Mouse (Mus musculus): ENCODE measurements around the gene Gm42517. TPM values are rescaled to one million over a fixed set of nuclear protein-coding genes. Genes with fewer than 3 reads are reported as not detected.
A peak's percentile ranks its signal among the peaks of the same experiment; 100 is the strongest.

Gene Gm42517
- 0.27 and 0.37 TPM in 2 replicates for polyA plus RNA-seq (2011; ENCODE audit: insufficient read length, low read depth, missing spikeins)

DNA sequence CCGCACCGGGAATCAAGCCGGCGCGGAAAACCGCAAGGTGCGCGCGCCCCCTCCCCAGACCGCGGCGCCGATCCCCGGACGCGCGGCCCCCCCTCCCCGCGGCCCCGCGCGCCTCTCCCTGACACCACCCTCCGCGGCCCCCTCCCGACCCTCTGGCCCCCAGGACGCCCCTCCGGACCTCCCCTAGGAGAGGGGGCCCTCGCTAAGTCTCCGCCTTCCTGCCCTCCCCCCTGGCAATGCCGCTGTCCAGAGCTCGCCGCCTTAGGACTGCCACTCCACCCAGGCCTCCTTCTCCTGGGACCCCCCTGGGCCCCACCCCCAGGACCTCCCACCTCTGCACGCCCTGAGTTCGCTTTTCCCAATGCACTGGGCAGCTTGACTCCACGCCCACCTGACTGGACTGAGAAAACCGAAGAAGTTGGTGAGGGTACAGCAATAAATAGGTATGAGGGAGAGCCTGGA is at the start of gene Gm42517:
Gene Gm42517 (minus strand): TSS at position 52 of the 462 bp plus-strand sequence.
- H3K27ac ChIP-seq (ENCODE audit: insufficient read depth, low read length): no peak within 1 kb of the TSS
- H3K4me3 ChIP-seq (ENCODE audit: insufficient read depth, low read length): peak within 1 kb of the TSS; percentile 52
- peaks cover 3% of the 10 kb centered on the region; the same call in 1 of the 2 replicates for H3K4me1 ChIP-seq (ENCODE audit: control insufficient read depth, insufficient read depth, low read length)
- TF ChIP-seq CTCF (IDR thresholded peaks at IDR 0.05; ENCODE audit: borderline replicate concordance, insufficient read depth, low read length) (no peak), POLR2A (IDR thresholded peaks at IDR 0.05; ENCODE audit: low read depth, low read length) (no peak)

DNA sequence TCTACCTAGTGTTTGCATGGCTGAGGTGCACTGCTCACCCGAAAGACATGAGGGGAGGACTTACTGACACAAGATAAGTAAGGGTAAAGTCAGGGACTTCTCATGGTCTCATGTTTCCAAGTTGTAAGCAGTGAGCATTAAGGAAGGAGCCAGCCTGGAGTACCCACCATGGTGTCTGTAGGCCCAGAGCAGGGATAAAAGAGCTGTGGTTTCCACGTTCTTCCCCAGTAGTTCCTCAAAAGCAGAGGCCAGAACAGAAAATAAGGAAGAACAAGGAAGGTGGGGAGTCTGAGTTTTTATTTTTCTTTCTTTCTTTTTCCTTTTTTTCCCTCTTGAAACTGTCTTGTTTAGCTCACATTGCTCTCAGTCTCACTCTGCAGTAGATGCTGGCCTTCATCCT is 47.0 kb upstream of the Gm42517 start:
- Histone ChIP-seq H3K4me1 (ENCODE audit: control insufficient read depth, insufficient read depth, low read length) (no peaks in the 10 kb centered on the region), H3K27ac (ENCODE audit: insufficient read depth, low read length) (no peak overlapping the region), H3K4me3 (ENCODE audit: insufficient read depth, low read length) (no peak overlapping the region)
- TF ChIP-seq POLR2A (IDR thresholded peaks at IDR 0.05; ENCODE audit: low read depth, low read length): no peak
- TF ChIP-seq CTCF (IDR thresholded peaks at IDR 0.05; ENCODE audit: borderline replicate concordance, insufficient read depth, low read length): no peak

DNA sequence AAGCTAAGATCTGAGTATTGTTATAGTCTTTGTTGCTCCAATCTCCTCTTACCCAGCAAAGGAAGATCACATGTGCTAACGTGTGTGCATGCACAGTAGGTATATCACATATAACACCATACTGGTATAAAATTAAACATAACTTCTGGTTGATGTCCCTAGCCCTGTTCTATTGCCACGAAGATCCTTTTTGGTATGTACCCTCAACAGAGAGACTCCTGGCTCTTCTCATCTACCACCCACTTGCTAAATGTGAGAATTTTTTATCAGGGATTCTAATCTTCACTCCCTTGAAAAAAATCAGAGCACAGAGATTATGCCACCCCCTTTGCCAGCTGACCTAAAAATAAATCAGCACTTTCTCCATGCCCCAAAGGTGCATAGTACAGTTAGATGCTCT is 39.3 kb upstream of the Gm42517 start:
- H3K4me1 ChIP-seq (ENCODE audit: control insufficient read depth, insufficient read depth, low read length): no peaks in the 10 kb centered on the region
- no peak for TF ChIP-seq POLR2A (IDR thresholded peaks at IDR 0.05; ENCODE audit: low read depth, low read length)
- TF ChIP-seq CTCF (IDR thresholded peaks at IDR 0.05; ENCODE audit: borderline replicate concordance, insufficient read depth, low read length): no peak

DNA sequence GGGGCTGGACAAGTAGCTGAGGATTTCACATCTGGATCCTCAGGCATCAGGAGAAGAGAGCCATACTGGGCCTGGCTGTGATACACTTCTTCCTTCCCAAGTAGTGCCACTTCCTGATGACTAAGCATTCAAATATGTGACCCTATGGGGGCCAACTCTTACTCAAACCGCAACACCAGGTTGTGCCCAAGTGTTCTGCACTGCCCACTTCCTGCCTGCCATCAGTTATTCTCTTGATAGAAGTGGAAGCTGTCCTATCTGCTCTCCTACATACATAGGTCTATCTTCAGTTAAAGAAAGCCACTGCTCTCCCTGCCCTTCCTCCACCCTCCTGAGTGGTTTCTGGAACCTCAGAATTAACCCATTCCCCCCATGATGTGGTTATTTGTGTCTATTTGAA is 37.7 kb upstream of the Gm42517 start:
- no peaks in the 10 kb centered on the region for H3K4me1 ChIP-seq (ENCODE audit: control insufficient read depth, insufficient read depth, low read length)
- TF ChIP-seq CTCF (IDR thresholded peaks at IDR 0.05; ENCODE audit: borderline replicate concordance, insufficient read depth, low read length) (no peak), POLR2A (IDR thresholded peaks at IDR 0.05; ENCODE audit: low read depth, low read length) (no peak)
- H3K4me3 ChIP-seq (ENCODE audit: insufficient read depth, low read length): no peak overlapping the region
- no peak overlapping the region for H3K27ac ChIP-seq (ENCODE audit: insufficient read depth, low read length)

More for the DNA sequence above, 39.3 kb upstream of the Gm42517 start:
- Histone ChIP-seq H3K4me3 (ENCODE audit: insufficient read depth, low read length) (no peak overlapping the region), H3K27ac (ENCODE audit: insufficient read depth, low read length) (no peak overlapping the region)

DNA sequence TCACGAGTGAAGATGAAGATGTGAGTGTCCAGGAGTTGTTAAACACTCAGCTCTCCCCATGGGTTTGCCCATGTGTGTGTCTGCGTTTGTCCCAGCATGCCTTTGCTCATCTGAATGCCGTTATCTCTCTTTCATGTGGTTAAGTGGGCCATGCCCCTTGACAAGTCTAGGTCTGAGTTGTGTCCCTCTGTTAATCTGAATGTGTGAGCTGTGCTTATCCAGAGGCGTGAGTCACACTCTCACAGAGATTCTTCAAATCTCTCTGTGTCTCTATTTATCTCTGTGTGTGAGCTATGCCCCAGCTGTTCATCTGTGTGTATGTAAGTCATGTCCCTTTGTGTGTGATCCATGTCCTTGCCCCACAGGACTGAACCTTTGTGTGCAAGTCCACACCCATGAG is 35.7 kb upstream of the Gm42517 start:
- TF ChIP-seq CTCF (IDR thresholded peaks at IDR 0.05; ENCODE audit: borderline replicate concordance, insufficient read depth, low read length) (no peak), POLR2A (IDR thresholded peaks at IDR 0.05; ENCODE audit: low read depth, low read length) (no peak)
- Histone ChIP-seq H3K4me1 (ENCODE audit: control insufficient read depth, insufficient read depth, low read length) (no peaks in the 10 kb centered on the region), H3K4me3 (ENCODE audit: insufficient read depth, low read length) (no peak overlapping the region), H3K27ac (ENCODE audit: insufficient read depth, low read length) (no peak overlapping the region)

DNA sequence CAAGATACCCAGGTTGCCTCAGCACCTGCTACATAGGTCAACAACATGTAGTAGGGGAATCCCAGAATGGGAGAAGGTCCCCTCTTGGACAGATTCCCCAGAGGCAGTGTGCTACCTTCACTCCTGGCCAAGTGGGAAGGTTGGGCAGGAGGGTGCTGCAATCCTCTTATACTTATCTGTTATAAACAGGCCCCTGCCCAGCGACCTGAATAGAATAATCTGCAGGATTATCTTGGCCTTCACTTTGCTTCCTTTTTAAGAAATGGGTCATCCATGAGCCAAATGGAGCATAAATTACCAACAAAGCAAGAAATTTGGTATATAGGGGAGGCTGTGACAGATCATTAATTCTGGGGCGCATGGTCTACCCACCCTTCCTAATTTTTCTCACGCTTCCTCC is 22.0 kb upstream of the Gm42517 start:
- H3K4me1 ChIP-seq (ENCODE audit: control insufficient read depth, insufficient read depth, low read length): peaks cover 2% of the 10 kb centered on the region; the same call in 1 of the 2 replicates
- TF ChIP-seq CTCF (IDR thresholded peaks at IDR 0.05; ENCODE audit: borderline replicate concordance, insufficient read depth, low read length) (no peak), POLR2A (IDR thresholded peaks at IDR 0.05; ENCODE audit: low read depth, low read length) (no peak)
- no peak overlapping the region for H3K27ac ChIP-seq (ENCODE audit: insufficient read depth, low read length)
- H3K4me3 ChIP-seq (ENCODE audit: insufficient read depth, low read length): no peak overlapping the region

DNA sequence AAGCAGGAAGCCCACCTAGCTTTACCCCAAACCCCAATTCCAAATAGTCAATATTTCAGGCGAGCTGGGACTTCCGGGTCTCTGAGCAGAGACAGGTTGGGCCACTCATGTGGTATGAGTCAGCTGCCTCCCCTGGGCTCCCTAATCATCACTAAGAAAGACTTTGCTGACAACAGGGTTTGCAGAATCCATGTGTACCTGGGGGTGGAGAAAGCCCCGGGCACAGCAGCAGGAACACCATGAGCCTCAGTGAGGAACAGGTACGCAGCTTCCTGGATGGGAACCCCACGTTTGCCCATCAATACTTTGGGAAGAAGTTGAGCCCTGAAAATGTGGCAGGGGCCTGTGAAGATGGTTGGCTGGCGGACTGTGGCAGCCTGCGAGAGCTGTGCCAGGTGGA is 20.5 kb upstream of the Gm42517 start, which contains the start of gene Pde6b:
Gene Pde6b (plus strand): TSS at position 191 of the 400 bp plus-strand sequence.
- no peak within 1 kb of the TSS for H3K4me3 ChIP-seq (ENCODE audit: insufficient read depth, low read length)
- no peak for TF ChIP-seq CTCF (IDR thresholded peaks at IDR 0.05; ENCODE audit: borderline replicate concordance, insufficient read depth, low read length)

DNA sequence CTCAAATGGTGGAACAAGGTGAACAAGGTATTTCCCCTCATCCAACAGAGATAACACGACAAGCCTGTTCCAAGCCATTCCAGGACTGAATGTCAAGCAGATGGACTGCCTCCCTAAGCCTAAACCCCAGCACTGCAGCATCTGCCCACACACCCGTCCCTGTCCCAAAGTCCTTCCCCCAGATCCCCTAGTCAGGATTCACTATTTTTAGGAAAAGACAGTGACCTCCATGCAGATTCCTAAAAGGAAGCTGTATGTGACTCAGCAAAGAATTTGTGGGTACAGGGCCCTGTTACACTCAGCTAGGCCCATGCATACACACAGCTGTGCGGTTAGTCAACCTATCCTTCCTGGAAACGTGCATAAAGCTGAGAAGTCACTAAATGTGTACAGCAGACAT is 18.7 kb upstream of the Gm42517 start:
- Histone ChIP-seq H3K4me1 (ENCODE audit: control insufficient read depth, insufficient read depth, low read length) (peaks cover 2% of the 10 kb centered on the region; the same call in 1 of the 2 replicates), H3K27ac (ENCODE audit: insufficient read depth, low read length) (no peak overlapping the region), H3K4me3 (ENCODE audit: insufficient read depth, low read length) (no peak overlapping the region)
- no peak for TF ChIP-seq POLR2A (IDR thresholded peaks at IDR 0.05; ENCODE audit: low read depth, low read length)
- no peak for TF ChIP-seq CTCF (IDR thresholded peaks at IDR 0.05; ENCODE audit: borderline replicate concordance, insufficient read depth, low read length)

More for the DNA sequence above, 20.5 kb upstream of the Gm42517 start, which contains the start of gene Pde6b:
- H3K4me1 ChIP-seq (ENCODE audit: control insufficient read depth, insufficient read depth, low read length): peaks cover 2% of the 10 kb centered on the region; the same call in 1 of the 2 replicates
- H3K27ac ChIP-seq (ENCODE audit: insufficient read depth, low read length): no peak within 1 kb of the TSS

DNA sequence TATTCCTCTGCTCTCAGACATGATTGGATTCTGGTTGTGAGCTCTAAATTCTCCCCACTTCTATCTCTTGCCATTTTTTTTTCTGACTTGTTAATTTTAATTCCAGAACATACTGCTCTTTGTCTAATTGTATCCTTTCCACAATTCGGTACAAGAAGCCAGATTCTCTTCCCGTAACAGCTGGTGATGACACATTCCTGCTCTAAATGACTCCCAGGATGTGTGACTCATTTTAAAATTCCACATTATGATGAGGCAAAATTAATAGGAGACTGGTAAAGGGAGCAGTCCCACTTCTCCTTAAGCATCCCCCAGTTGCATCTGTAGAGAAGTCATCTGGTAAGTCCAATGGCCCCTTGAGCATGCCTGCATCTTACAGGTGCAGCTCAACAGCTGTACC is 17.9 kb upstream of the Gm42517 start:
- Histone ChIP-seq H3K27ac (ENCODE audit: insufficient read depth, low read length) (no peak overlapping the region), H3K4me1 (ENCODE audit: control insufficient read depth, insufficient read depth, low read length) (peaks cover 2% of the 10 kb centered on the region; the same call in 1 of the 2 replicates), H3K4me3 (ENCODE audit: insufficient read depth, low read length) (no peak overlapping the region)
- no peak for TF ChIP-seq POLR2A (IDR thresholded peaks at IDR 0.05; ENCODE audit: low read depth, low read length)
- no peak for TF ChIP-seq CTCF (IDR thresholded peaks at IDR 0.05; ENCODE audit: borderline replicate concordance, insufficient read depth, low read length)

DNA sequence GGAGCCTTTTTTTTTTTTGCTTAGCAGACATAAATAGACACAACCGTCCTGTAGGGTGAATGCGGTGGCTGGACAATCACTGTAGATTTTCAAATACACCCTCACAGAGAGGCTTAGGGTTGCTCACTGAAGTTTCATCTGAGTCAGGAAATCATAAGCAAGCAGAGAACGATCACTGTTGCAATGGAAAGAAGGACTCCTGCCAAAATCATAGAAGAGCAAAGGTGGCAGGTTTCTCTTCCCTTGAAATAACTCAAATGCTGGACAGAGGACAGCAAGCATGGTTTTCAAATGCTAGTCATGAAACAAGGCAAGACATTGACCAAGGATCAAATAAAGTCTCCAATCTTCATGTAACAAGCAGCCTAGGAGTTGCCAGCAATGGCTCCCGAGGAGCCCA is 10.6 kb upstream of the Gm42517 start:
- no peak for TF ChIP-seq CTCF (IDR thresholded peaks at IDR 0.05; ENCODE audit: borderline replicate concordance, insufficient read depth, low read length)
- no peak for TF ChIP-seq POLR2A (IDR thresholded peaks at IDR 0.05; ENCODE audit: low read depth, low read length)
- no peak overlapping the region for H3K27ac ChIP-seq (ENCODE audit: insufficient read depth, low read length)
- H3K4me3 ChIP-seq (ENCODE audit: insufficient read depth, low read length): no peak overlapping the region
- no peaks in the 10 kb centered on the region for H3K4me1 ChIP-seq (ENCODE audit: control insufficient read depth, insufficient read depth, low read length)
